Mouse (Mus musculus) thymus, postnatal 25 days (tissue): ENCODE data around the gene Serpina12.

ENCODE experiments used
- DNase-seq: peaks from one replicate; pipeline ENCODE4 v3.0.0; 2022

Serpina12 gene

GRCm38 (mm10) chr12:104044343-104044742, at the start of gene Serpina12:
Serpina12 (minus strand) TSS chr12:104044443.
- DNase-seq: no peak

GRCm38 (mm10) chr12:104091303-104091702, 47.1 kb upstream of the Serpina12 start:
- DNase-seq: no peak

- DNase-seq: no peak
These were observed 45.9 kb upstream of the Serpina12 start for GRCm38 (mm10) chr12:104090119-104090518.

GRCm38 (mm10) chr12:104072286-104072685, 28.0 kb upstream of the Serpina12 start:
- DNase-seq: no peak

GRCm38 (mm10) chr12:104071708-104072107, 27.5 kb upstream of the Serpina12 start:
- no peak for DNase-seq

- peak; percentile 42 for DNase-seq
These were observed 25.4 kb upstream of the Serpina12 start for GRCm38 (mm10) chr12:104069620-104070019.

GRCm38 (mm10) chr12:104067549-104067948, 23.3 kb upstream of the Serpina12 start:
- no peak for DNase-seq

- peak; percentile 33 for DNase-seq
These were observed 22.0 kb upstream of the Serpina12 start for GRCm38 (mm10) chr12:104066241-104066640.

GRCm38 (mm10) chr12:104064996-104065395, 20.8 kb upstream of the Serpina12 start:
- DNase-seq: no peak

- DNase-seq: no peak
These were observed 20.3 kb upstream of the Serpina12 start for GRCm38 (mm10) chr12:104064532-104064931.

- no peak for DNase-seq
These were observed 17.6 kb upstream of the Serpina12 start for GRCm38 (mm10) chr12:104061862-104062261.

- no peak for DNase-seq
These were observed 15.9 kb upstream of the Serpina12 start for GRCm38 (mm10) chr12:104060126-104060525.

GRCm38 (mm10) chr12:104057531-104057930, 13.3 kb upstream of the Serpina12 start:
- DNase-seq: no peak

- DNase-seq: no peak
These were observed 12.8 kb upstream of the Serpina12 start for GRCm38 (mm10) chr12:104057050-104057449.

GRCm38 (mm10) chr12:104055755-104056154, 11.5 kb upstream of the Serpina12 start:
- no peak for DNase-seq

GRCm38 (mm10) chr12:104053995-104054394, 9.8 kb upstream of the Serpina12 start:
- no peak for DNase-seq

- DNase-seq: no peak
These were observed 1.5 kb upstream of the Serpina12 start for GRCm38 (mm10) chr12:104045713-104046112.

GRCm38 (mm10) chr12:104042753-104043152, 1.5 kb downstream of the Serpina12 start:
- DNase-seq: no peak

GRCm38 (mm10) chr12:104041401-104041800, 2.8 kb downstream of the Serpina12 start:
- no peak for DNase-seq

GRCm38 (mm10) chr12:104038181-104038580, 6.1 kb downstream of the Serpina12 start:
- no peak for DNase-seq

GRCm38 (mm10) chr12:104033752-104034151, 10.5 kb downstream of the Serpina12 start:
- no peak for DNase-seq

- DNase-seq: no peak
These were observed 14.3 kb downstream of the Serpina12 start for GRCm38 (mm10) chr12:104029986-104030385.

GRCm38 (mm10) chr12:104015280-104015679, 29.0 kb downstream of the Serpina12 start:
- DNase-seq: no peak

- DNase-seq: no peak
These were observed 30.6 kb downstream of the Serpina12 start, which contains the start of gene Serpina9 for GRCm38 (mm10) chr12:104013620-104014019. Serpina9 (minus strand) TSS chr12:104013755.

- no peak for DNase-seq
These were observed 39.6 kb downstream of the Serpina12 start for GRCm38 (mm10) chr12:104004689-104005088.

- DNase-seq: no peak
These were observed 41.0 kb downstream of the Serpina12 start for GRCm38 (mm10) chr12:104003238-104003612.
